Mouse (Mus musculus) CH12.LX (cell line): ENCODE results near the gene Spire2. TPM values are rescaled to one million over a fixed set of nuclear protein-coding genes. Genes with fewer than 3 reads are reported as not detected.

Source experiments
- DNase-seq: peaks from one replicate; pipeline ENCODE4 v3.0.0-alpha.2; 2013; ENCODE audit errors: extremely low read depth
- H3K27ac ChIP-seq: 2 replicates; pipeline ENCODE4 v1.5.1; 2012; ENCODE audit warnings: low read depth, mild to moderate bottlenecking, control low read depth, moderate library complexity; ENCODE audit not compliant: insufficient read depth
- H3K27me3 ChIP-seq: replicated peaks from 2 replicates; pipeline ENCODE3; 2012; ENCODE audit warnings: inconsistent platforms
- H3K36me3 ChIP-seq, 2 experiments: replicated peaks in 1 of 2; 2 replicates each; pipeline versions ENCODE3 to v1.6.1; 2012; ENCODE audit warnings: inconsistent platforms in 1 of 2, low read length in 1 of 2, mild to moderate bottlenecking in 1 of 2, mixed read lengths in 1 of 2, moderate library complexity in 1 of 2; ENCODE audit not compliant: control insufficient read depth in 1 of 2, insufficient read depth in 1 of 2
- H3K4me1 ChIP-seq, 2 experiments: 2 replicates each; pipeline ENCODE4 v1.6.1; 2012; ENCODE audit warnings: inconsistent platforms in 1 of 2, moderate library complexity in 1 of 2; ENCODE audit not compliant: insufficient read depth in 2 of 2, control insufficient read depth in 1 of 2
- H3K4me2 ChIP-seq: 2 replicates; pipeline ENCODE4 v1.6.1; 2012; ENCODE audit warnings: low read depth, mild to moderate bottlenecking, control low read depth; ENCODE audit not compliant: poor library complexity, insufficient read depth, severe bottlenecking
- H3K4me3 ChIP-seq, 3 experiments: fragments of 150-350 bp in 1 of 3; sonication (generic) in 1 of 3; replicated peaks in 1 of 3; 2 replicates each; pipeline versions ENCODE3 to v1.5.1; 2011 to 2012; ENCODE audit warnings: low read depth in 2 of 3, low read length in 2 of 3, mild to moderate bottlenecking in 2 of 3, moderate library complexity in 2 of 3, control low read depth in 1 of 3, improper control_type of control experiment in 1 of 3, inconsistent platforms in 1 of 3, mixed read lengths in 1 of 3; ENCODE audit not compliant: poor library complexity in 1 of 3
- H3K79me2 ChIP-seq: replicated peaks from 2 replicates; pipeline ENCODE4 v1.6.1; 2012; ENCODE audit warnings: mild to moderate bottlenecking, moderate library complexity; ENCODE audit not compliant: control insufficient read depth, poor library complexity, insufficient read depth, severe bottlenecking; ENCODE audit errors: extremely low read depth
- H3K9ac ChIP-seq: 2 replicates; pipeline ENCODE4 v1.6.1; 2012; ENCODE audit warnings: low read depth, mild to moderate bottlenecking, control low read depth, moderate library complexity; ENCODE audit not compliant: insufficient read depth
- H3K9me3 ChIP-seq: replicated peaks from 2 replicates; pipeline ENCODE3; 2012; ENCODE audit warnings: low read length, inconsistent platforms, mixed read lengths
- BHLHE40 ChIP-seq: IDR thresholded peaks from 2 replicates; pipeline ENCODE4 v1.6.1; 2011; ENCODE audit warnings: mild to moderate bottlenecking, low read depth, low read length, improper control_type of control experiment
- CHD2 ChIP-seq: IDR thresholded peaks from 2 replicates; pipeline ENCODE4 v1.6.1; 2011; ENCODE audit warnings: low read length, improper control_type of control experiment
- ELF1 ChIP-seq: IDR thresholded peaks from 2 replicates; pipeline ENCODE4 v1.6.1; 2014; ENCODE audit warnings: low read depth, mild to moderate bottlenecking, inconsistent platforms, low read length, improper control_type of control experiment
- JUND ChIP-seq: conservative IDR thresholded peaks from 2 replicates; pipeline ENCODE4 v1.6.1; 2011; ENCODE audit warnings: low read depth, low read length, improper control_type of control experiment
- NELFE ChIP-seq: IDR thresholded peaks from 2 replicates; pipeline ENCODE4 v1.6.1; 2011; ENCODE audit warnings: low read depth, low read length, improper control_type of control experiment
- PAX5 ChIP-seq: IDR thresholded peaks from 2 replicates; pipeline ENCODE4 v1.6.1; 2012; ENCODE audit warnings: low read length, inconsistent platforms, mixed read lengths
- POLR2A ChIP-seq: IDR thresholded peaks from 2 replicates; pipeline ENCODE4 v1.6.1; 2011; ENCODE audit warnings: low read depth, mild to moderate bottlenecking, improper control_type of control experiment, low read length
- TBP ChIP-seq: conservative IDR thresholded peaks from 2 replicates; pipeline ENCODE4 v1.6.1; 2011; ENCODE audit warnings: low read depth, low read length, improper control_type of control experiment
- TCF12 ChIP-seq: IDR thresholded peaks from 2 replicates; pipeline ENCODE4 v1.6.1; 2014; ENCODE audit warnings: low read depth, mild to moderate bottlenecking, inconsistent platforms, low read length, improper control_type of control experiment
- USF1 ChIP-seq: IDR thresholded peaks from 2 replicates; pipeline ENCODE4 v1.6.1; 2014; ENCODE audit warnings: low read depth, mild to moderate bottlenecking, inconsistent platforms, low read length, improper control_type of control experiment
- ZC3H11A ChIP-seq: IDR thresholded peaks from 2 replicates; pipeline ENCODE4 v1.6.1; 2012; ENCODE audit warnings: low read depth, mild to moderate bottlenecking, inconsistent platforms, low read length, improper control_type of control experiment
- ZKSCAN1 ChIP-seq: IDR thresholded peaks from 2 replicates; pipeline ENCODE4 v1.6.1; 2012; ENCODE audit warnings: low read depth, inconsistent platforms, low read length, improper control_type of control experiment, borderline replicate concordance
- ZNF384 ChIP-seq: IDR thresholded peaks from 2 replicates; pipeline ENCODE4 v1.6.1; 2012; ENCODE audit warnings: low read depth, low read length, improper control_type of control experiment, inconsistent platforms
- dilution Hi-C: fragments of 300-500 bp; cut with MboI; formaldehyde crosslinking; loops from 2 replicates; pipeline ENCODE4 v1.14.3; 2020; ENCODE audit warnings: low sequenced_read_pairs; ENCODE audit not compliant: extremely low pct_unique_long_range_greater_than_20kb, extremely low pct_ligation_motif_present
- in situ Hi-C: fragments of 300-500 bp; cut with MboI; formaldehyde crosslinking; loops from 3 replicates; pipeline ENCODE4 v1.14.3; 2019; ENCODE audit warnings: low sequenced_read_pairs, low pct_ligation_motif_present, low pct_unique_long_range_greater_than_20kb, mixed read lengths
- polyA plus RNA-seq: library from polyadenylated mRNA; unstranded; fragments of >175 nt; gene quantifications from 2 replicates; pipeline ENCODE4 v1.2.1, GENCODE M21; 2012; ENCODE audit warnings: low read depth; ENCODE audit not compliant: insufficient read length
- total RNA-seq, 2 experiments: library from RNA; depleted of rRNA; stranded (reverse); fragments of 300-350 nt in 1 of 2; fragments of >200 nt in 1 of 2; gene quantifications; 2 replicates each; pipeline ENCODE4 v1.2.3; 2012 to 2014

The Spire2 gene
- total and polyA plus RNA-seq, 3 experiments, result 1.1 to 2.9 (median 2.6) TPM

GRCm38 (mm10) chr8:123343422-123343821 is 10.9 kb downstream of the Spire2 start:
- Histone ChIP-seq H3K4me2 (no peak overlapping the region), H3K4me1 (peaks cover 10 to 40% of the 10 kb centered on the region in 2 experiments), H3K4me3 (no peak overlapping the region), H3K79me2 (no peaks in the 10 kb centered on the region), H3K9ac (no peak overlapping the region), H3K9me3 (peaks cover 2% of the 10 kb centered on the region), H3K36me3 (no peaks in the 10 kb centered on the region), H3K27ac (no peak overlapping the region), H3K27me3 (no peaks in the 10 kb centered on the region)
- in situ Hi-C loops, result no loop called here
- dilution Hi-C loops, result no loop called here
- DNase-seq, result no peak
- no peak for TF ChIP-seq USF1
- 0 out of 2 replicates have a peak, but pooled peaks have one; percentile 31 for TF ChIP-seq ELF1

GRCm38 (mm10) chr8:123345135-123345534 is 12.6 kb downstream of the Spire2 start:
- no peak overlapping the region for H3K4me2 ChIP-seq
- no peak overlapping the region for H3K9ac ChIP-seq
- TF ChIP-seq TCF12 (no peak), BHLHE40 (0 out of 2 replicates have a peak, but pooled peaks have one; percentile 10), NELFE (no peak), POLR2A (no peak), ZC3H11A (no peak), PAX5 (no peak), TBP (no peak), JUND (no peak), CHD2 (no peak)
- peaks cover under 1% of the 10 kb centered on the region for H3K9me3 ChIP-seq
- no peaks in the 10 kb centered on the region for H3K27me3 ChIP-seq
- H3K27ac ChIP-seq, result no peak overlapping the region
- no peaks in the 10 kb centered on the region for H3K79me2 ChIP-seq
- dilution Hi-C loops (no loop called here), in situ Hi-C loops (no loop called here)
- H3K36me3 ChIP-seq, result no peaks in the 10 kb centered on the region
- peaks cover 10 to 40% of the 10 kb centered on the region in 2 experiments for H3K4me1 ChIP-seq
- H3K4me3 ChIP-seq, result no peak overlapping the region
- DNase-seq, result no peak

DNA sequence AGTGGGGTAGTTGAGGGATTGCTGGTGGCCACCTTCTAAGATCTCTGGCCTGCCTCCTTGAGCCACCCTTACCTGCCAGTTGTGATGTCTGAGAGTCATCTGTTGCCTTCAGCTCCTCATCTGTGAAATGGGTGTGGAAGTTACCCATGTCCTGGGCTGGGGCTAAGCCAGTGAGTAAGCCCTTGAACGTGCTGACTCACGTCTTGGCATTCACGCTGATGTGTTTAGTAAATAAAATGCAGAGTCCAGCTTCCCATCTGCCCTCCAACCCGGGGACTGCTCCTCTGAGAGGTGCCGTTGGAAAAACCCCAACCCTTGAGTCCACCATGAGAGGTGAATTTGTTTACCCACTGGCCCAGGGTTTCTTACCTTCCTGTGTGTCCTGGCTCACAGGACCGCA is 13.3 kb downstream of the Spire2 start:
- peaks cover 10 to 40% of the 10 kb centered on the region in 2 experiments for H3K4me1 ChIP-seq
- DNase-seq, result no peak
- no peaks in the 10 kb centered on the region for H3K36me3 ChIP-seq
- no peaks in the 10 kb centered on the region for H3K27me3 ChIP-seq
- H3K79me2 ChIP-seq, result no peaks in the 10 kb centered on the region
- in situ Hi-C loops (no loop called here), dilution Hi-C loops (no loop called here)
- no peak for TF ChIP-seq ZKSCAN1
- no peak for TF ChIP-seq PAX5
- no peak for TF ChIP-seq ZNF384
- no peak overlapping the region for H3K4me2 ChIP-seq
- H3K27ac ChIP-seq, result no peak overlapping the region
- H3K4me3 ChIP-seq, result no peak overlapping the region
- H3K9me3 ChIP-seq, result no peaks in the 10 kb centered on the region
- H3K9ac ChIP-seq, result no peak overlapping the region
